Mouse (Mus musculus): ENCODE data around the gene Nck2. TPM values are rescaled to one million over a fixed set of nuclear protein-coding genes. Genes with fewer than 3 reads are reported as not detected.

Nck2 gene
- polyA plus RNA-seq, 1 experiment, result 28.5 TPM

DNA sequence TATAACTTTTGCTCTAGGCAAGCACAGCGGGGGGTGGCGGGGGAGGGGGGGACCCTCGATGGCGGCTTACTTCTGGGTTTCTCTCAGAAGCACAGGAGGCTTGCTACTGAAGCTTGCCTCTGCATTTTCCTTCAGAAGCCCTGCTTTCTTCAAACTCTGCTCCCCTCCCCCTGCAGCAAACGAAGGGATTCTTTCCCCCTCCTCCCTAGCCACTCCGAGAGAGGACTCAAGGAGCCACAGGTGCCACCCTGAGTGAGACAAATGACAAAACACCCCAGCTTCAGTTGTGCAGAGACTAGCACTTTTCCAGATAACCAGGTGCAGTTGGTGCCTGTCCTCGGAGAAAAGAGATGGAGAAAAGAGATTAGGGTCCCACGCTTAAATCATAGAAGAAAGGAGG is 156.7 kb downstream of the Nck2 start:
- no peak overlapping the region for H3K27ac ChIP-seq (ENCODE audit: insufficient read depth, low read length)
- TF ChIP-seq CTCF (IDR thresholded peaks at IDR 0.05; ENCODE audit: borderline replicate concordance, insufficient read depth, low read length) (no peak), POLR2A (IDR thresholded peaks at IDR 0.05; ENCODE audit: low read depth, low read length) (no peak)

DNA sequence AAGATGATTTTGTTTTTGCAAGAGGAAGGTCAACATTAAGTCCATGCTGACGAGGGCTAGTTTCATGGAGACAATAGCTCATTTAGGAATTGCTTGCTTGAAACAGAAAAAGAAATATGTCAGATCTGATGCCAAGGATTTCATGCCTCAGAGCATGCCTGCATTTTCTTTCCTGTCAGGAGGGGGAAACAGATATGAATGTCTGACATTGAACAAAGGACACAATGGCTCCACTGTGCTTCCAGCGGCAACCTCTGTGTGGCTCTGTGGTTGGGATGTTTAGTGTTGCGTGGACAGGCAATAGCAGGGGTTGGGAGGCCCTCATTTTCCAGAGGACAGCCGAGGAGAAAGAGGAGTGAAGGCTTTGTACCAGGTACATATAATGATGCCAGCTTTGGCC is 171.6 kb downstream of the Nck2 start:
- Histone ChIP-seq H3K4me3 (ENCODE audit: insufficient read depth, low read length) (no peak overlapping the region), H3K27ac (ENCODE audit: insufficient read depth, low read length) (no peak overlapping the region), H3K4me1 (ENCODE audit: control insufficient read depth, insufficient read depth, low read length) (no peaks in the 10 kb centered on the region)
- TF ChIP-seq POLR2A (IDR thresholded peaks at IDR 0.05; ENCODE audit: low read depth, low read length) (no peak), CTCF (IDR thresholded peaks at IDR 0.05; ENCODE audit: borderline replicate concordance, insufficient read depth, low read length) (no peak)

More for the DNA sequence above, 156.7 kb downstream of the Nck2 start:
- no peaks in the 10 kb centered on the region for H3K4me1 ChIP-seq (ENCODE audit: control insufficient read depth, insufficient read depth, low read length)
- H3K4me3 ChIP-seq (ENCODE audit: insufficient read depth, low read length), result no peak overlapping the region

Other genes starting within 250 kb of the Nck2 start
- 92.1 and 137 TPM in 2 replicates for gene Fhl2, start 247.6 kb upstream of the Nck2 start, polyA plus RNA-seq (2011; ENCODE audit: insufficient read length, low read depth, missing spikeins)